Mouse (Mus musculus): Measurements from ENCODE around the gene Iqsec1. TPM values are rescaled to one million over a fixed set of nuclear protein-coding genes. Genes with fewer than 3 reads are reported as not detected.
A peak's percentile ranks its signal among the peaks of the same experiment; 100 is the strongest.
"Not testable (repeated sequence)": the region's sequence is repeated elsewhere in the genome, so short reads cannot be mapped to it uniquely, and the experiment has no call there.

Iqsec1 gene
- polyA plus RNA-seq, 1 experiment, result 90.9 TPM

DNA sequence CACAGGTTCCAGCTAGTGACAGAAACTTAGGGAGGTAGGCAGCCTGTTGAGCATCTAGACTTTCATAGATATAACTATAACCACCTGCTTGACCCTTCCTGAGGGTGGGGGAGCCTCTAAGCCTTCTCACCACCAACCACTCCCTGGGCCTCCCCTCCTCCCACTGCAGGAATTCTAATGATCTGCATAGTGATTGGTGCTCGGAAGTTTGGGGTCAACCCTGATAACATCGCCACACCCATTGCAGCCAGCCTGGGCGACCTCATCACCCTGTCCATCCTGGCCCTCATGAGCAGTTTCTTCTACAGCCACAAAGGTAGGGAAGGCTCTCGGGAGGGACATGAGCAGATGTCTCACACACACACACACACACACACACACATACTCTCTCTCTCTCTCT is 353.4 kb downstream of the Iqsec1 start:
- peaks cover 95% of the 10 kb centered on the region for H3K36me3 ChIP-seq (replicated peaks; ENCODE audit: low read length)
- peaks cover 15% of the 10 kb centered on the region for H3K9me3 ChIP-seq
- peaks cover 11% of the 10 kb centered on the region; the same call in 1 of the 2 replicates for H3K4me1 ChIP-seq
- H3K27me3 ChIP-seq (replicated peaks), result no peaks in the 10 kb centered on the region
- TF ChIP-seq GATA1 (IDR thresholded peaks at IDR 0.05; ENCODE audit: borderline replicate concordance, low read length), result no peak
- TF ChIP-seq FLI1 (IDR thresholded peaks at IDR 0.05; ENCODE audit: low read length), result no peak
- H3K4me3 ChIP-seq (replicated peaks), result no peak overlapping the region

DNA sequence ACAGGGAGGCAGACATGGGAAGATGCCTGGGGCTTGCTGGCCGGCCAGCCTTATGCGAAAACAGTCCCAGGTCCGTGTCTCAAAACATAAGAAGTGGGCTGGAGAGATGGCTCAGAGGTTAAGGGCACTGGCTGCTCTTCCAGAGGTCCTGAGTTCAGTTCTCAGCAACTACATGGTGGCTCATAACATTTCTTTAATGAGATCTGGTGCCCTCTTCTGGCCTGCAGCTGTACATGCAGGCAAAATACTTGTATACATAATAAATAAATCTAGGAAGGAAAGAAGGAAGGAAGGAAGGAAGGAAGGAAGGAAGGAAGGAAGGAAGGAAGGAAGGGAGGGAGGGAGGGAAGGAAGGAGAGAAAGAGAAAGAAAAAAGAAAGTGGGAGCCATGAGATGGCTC is 356.0 kb downstream of the Iqsec1 start:
- H3K4me1 ChIP-seq, result peaks cover 36% of the 10 kb centered on the region
- H3K4me3 ChIP-seq (replicated peaks); H3K9me3 ChIP-seq; H3K27me3 ChIP-seq (replicated peaks): not testable (repeated sequence)
- H3K36me3 ChIP-seq (replicated peaks; ENCODE audit: low read length), result peaks cover 94% of the 10 kb centered on the region

DNA sequence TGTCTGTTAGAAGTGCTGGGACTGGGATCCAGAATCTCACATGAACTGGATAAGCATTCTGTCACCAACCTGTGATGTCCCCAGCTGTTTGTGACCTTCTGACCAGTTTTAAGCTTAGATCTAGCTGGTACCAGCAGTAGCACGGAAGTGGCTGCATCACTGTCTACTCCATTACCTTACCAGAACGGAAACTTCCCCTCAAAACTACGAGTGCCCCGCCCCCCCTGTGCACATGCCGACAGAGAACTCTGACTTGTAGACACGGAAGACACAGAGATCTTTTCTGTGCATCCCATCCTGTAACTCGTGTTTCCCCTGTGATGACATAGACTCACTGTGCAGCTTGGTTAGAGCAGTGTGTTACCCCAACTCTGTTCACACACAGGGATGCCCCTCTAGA is 358.1 kb downstream of the Iqsec1 start:
- peaks cover 42% of the 10 kb centered on the region for H3K4me1 ChIP-seq
- H3K36me3 ChIP-seq (replicated peaks; ENCODE audit: low read length), result peaks cover 93% of the 10 kb centered on the region
- TF ChIP-seq GATA1 (IDR thresholded peaks at IDR 0.05; ENCODE audit: borderline replicate concordance, low read length) (no peak), FLI1 (IDR thresholded peaks at IDR 0.05; ENCODE audit: low read length) (no peak)
- no peaks in the 10 kb centered on the region for H3K27me3 ChIP-seq (replicated peaks)
- H3K4me3 ChIP-seq (replicated peaks), result no peak overlapping the region
- peaks cover 3% of the 10 kb centered on the region; the same call in 1 of the 2 replicates for H3K9me3 ChIP-seq

DNA sequence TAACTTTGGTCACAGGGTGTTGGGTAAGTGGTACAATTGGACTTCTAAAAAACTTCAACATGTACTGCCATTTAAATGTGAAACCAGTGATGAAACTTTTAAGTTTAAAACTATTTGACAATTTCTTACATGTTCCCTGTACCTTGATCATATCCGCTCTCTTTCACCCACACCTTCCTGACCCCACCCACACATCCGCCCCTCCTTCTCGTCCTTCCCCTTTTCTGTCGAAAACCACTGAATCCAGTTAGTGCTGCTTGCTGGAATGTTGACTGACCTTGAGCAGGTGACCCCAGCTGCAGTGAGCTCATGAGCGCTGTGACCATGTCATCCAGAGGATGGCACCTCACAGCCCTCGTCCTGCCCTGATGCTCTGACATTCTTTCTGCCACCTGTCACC is 359.0 kb downstream of the Iqsec1 start:
- Histone ChIP-seq H3K36me3 (replicated peaks; ENCODE audit: low read length) (peaks cover 94% of the 10 kb centered on the region), H3K9me3 (peaks cover 3% of the 10 kb centered on the region; the same call in 1 of the 2 replicates), H3K4me3 (replicated peaks) (peak overlapping the region; percentile 66), H3K4me1 (peaks cover 52% of the 10 kb centered on the region), H3K27me3 (replicated peaks) (no peaks in the 10 kb centered on the region)
- TF ChIP-seq FLI1 (IDR thresholded peaks at IDR 0.05; ENCODE audit: low read length) (no peak), GATA1 (IDR thresholded peaks at IDR 0.05; ENCODE audit: borderline replicate concordance, low read length) (no peak)

DNA sequence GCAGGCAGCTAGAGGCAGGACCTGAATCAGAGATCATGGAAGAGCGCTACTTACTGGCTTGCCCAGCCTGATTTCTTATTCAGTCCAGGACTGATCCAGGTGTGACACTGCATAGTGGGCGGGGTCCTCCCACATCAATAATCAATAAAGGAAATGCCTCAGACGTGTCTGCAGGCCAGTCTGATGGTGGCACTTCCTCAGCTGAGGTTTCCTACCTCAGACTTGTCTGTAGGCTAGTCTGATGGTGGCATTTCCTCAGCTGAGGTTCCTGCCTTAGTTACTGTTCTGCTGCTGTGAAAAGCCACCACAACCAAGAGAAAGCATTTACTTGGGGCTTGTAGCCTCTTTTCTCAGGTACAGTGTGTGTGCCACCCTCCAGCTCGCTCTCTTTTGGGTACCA is 360.9 kb downstream of the Iqsec1 start:
- peaks cover 78% of the 10 kb centered on the region for H3K36me3 ChIP-seq (replicated peaks; ENCODE audit: low read length)
- H3K9me3 ChIP-seq, result peaks cover 3% of the 10 kb centered on the region; the same call in 1 of the 2 replicates
- TF ChIP-seq FLI1 (IDR thresholded peaks at IDR 0.05; ENCODE audit: low read length), result no peak
- TF ChIP-seq GATA1 (IDR thresholded peaks at IDR 0.05; ENCODE audit: borderline replicate concordance, low read length), result no peak
- no peak overlapping the region for H3K4me3 ChIP-seq (replicated peaks)
- H3K4me1 ChIP-seq, result peaks cover 71% of the 10 kb centered on the region
- H3K27me3 ChIP-seq (replicated peaks), result no peaks in the 10 kb centered on the region

DNA sequence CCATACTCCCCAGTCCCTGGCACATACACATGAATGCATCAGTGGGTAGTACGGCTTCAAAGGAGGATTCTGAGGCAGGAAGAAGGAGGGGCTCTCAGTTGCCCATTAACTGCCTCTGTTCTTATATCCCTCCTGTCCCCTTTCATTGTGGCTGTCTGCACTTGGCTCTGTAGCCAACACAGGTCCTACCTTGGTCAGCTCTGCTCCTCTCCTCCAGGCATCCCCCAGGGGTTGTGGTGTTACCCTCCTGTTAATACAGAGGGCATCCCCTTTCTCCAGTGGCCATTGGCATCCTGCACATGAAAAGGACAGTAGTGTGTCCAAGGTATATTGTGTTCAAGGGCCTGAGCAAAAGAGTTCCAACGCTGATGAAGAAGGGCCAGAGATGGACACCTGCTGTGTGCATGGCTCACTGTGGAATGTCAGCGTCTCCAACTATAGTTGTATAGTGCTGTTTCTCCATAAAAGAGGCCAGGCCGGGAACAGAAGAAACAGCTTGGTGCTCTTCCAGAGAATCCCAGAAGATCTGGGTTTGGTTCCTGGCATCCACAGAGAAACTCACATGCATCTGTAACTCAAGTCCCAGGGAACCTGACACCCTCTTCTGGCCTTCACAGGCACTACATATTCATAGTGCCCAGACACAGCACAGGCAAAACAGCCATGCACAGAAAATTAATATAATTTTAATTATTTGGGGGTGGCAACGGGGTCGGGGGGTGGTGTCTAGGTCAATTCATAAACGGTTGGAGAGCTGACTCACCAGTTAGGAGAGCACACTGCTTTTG is 363.1 kb downstream of the Iqsec1 start:
- Histone ChIP-seq H3K4me3 (replicated peaks) (no peak overlapping the region), H3K27me3 (replicated peaks) (no peaks in the 10 kb centered on the region), H3K4me1 (peaks cover 92% of the 10 kb centered on the region), H3K9me3 (no peaks in the 10 kb centered on the region), H3K36me3 (replicated peaks; ENCODE audit: low read length) (peaks cover 67% of the 10 kb centered on the region)
- TF ChIP-seq GATA1 (IDR thresholded peaks at IDR 0.05; ENCODE audit: borderline replicate concordance, low read length) (no peak), FLI1 (IDR thresholded peaks at IDR 0.05; ENCODE audit: low read length) (no peak)

DNA sequence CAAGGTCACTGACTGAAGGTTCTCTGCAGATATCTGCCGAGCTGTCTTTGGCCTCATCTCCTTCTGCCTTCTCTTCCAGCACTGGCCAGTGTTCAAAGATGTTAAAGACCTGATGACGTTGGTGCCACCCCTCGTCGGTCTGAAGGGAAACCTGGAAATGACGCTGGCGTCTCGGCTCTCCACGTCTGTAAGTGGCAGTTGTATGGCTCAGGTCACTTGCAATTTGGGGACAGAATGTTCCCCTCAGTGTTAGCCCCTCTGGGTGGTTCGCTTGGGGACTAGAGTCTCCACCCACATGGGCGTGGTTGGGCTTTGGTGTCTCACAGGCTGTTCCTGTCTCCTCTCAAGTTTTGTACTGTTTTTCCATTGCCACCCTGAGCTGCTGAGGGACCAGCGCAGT is 363.8 kb downstream of the Iqsec1 start:
- H3K4me1 ChIP-seq, result peaks cover 92% of the 10 kb centered on the region

DNA sequence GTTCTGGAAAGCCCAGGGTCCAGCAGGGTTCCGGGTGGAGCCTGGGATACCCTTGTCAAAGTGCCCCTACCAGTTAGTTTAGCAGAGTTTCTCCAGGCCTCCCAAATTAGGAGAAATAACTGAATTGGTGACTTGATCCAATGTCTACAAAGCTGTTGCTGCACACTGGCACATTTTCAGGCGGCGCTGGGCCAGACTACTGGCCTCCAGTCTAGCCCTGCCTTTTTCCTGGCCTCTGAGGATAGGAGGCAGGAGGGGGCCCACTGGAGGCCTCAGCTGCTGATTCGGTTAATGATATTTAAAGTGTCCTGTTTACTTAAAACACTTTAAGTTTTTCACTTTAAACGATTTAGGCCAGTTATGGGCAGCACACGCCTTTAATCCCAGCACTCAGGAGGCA is 364.3 kb downstream of the Iqsec1 start:
- no peaks in the 10 kb centered on the region for H3K27me3 ChIP-seq (replicated peaks)
- peaks cover 62% of the 10 kb centered on the region for H3K36me3 ChIP-seq (replicated peaks; ENCODE audit: low read length)
- TF ChIP-seq FLI1 (IDR thresholded peaks at IDR 0.05; ENCODE audit: low read length), result no peak
- no peak for TF ChIP-seq GATA1 (IDR thresholded peaks at IDR 0.05; ENCODE audit: borderline replicate concordance, low read length)
- H3K4me3 ChIP-seq (replicated peaks), result no peak overlapping the region
- no peaks in the 10 kb centered on the region for H3K9me3 ChIP-seq
- peaks cover 92% of the 10 kb centered on the region for H3K4me1 ChIP-seq

More for the DNA sequence above, 363.8 kb downstream of the Iqsec1 start:
- Histone ChIP-seq H3K4me3 (replicated peaks) (no peak overlapping the region), H3K36me3 (replicated peaks; ENCODE audit: low read length) (peaks cover 61% of the 10 kb centered on the region), H3K27me3 (replicated peaks) (no peaks in the 10 kb centered on the region), H3K9me3 (no peaks in the 10 kb centered on the region)
- no peak for TF ChIP-seq FLI1 (IDR thresholded peaks at IDR 0.05; ENCODE audit: low read length)
- no peak for TF ChIP-seq GATA1 (IDR thresholded peaks at IDR 0.05; ENCODE audit: borderline replicate concordance, low read length)

DNA sequence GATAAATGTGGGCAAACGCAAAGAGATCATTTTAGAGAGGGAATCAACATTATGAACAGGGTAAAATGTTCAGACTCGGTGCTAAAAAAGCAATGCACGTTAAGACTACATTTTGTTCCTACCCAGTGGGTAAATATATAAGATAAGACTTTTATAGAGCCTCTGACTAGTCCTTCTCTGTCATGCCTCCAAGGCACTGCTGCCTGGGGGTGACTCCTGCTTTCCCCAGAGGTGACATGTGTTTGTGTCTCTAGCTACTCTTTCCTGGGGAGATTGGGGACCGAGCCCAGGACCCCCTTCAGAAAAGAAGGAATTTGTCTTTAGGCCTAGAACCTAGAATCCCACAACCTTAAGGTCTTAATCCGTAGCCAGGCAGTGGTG is 365.0 kb downstream of the Iqsec1 start:
- H3K36me3 ChIP-seq (replicated peaks; ENCODE audit: low read length), result peaks cover 60% of the 10 kb centered on the region
- H3K4me3 ChIP-seq (replicated peaks), result no peak overlapping the region
- peaks cover 92% of the 10 kb centered on the region for H3K4me1 ChIP-seq

DNA sequence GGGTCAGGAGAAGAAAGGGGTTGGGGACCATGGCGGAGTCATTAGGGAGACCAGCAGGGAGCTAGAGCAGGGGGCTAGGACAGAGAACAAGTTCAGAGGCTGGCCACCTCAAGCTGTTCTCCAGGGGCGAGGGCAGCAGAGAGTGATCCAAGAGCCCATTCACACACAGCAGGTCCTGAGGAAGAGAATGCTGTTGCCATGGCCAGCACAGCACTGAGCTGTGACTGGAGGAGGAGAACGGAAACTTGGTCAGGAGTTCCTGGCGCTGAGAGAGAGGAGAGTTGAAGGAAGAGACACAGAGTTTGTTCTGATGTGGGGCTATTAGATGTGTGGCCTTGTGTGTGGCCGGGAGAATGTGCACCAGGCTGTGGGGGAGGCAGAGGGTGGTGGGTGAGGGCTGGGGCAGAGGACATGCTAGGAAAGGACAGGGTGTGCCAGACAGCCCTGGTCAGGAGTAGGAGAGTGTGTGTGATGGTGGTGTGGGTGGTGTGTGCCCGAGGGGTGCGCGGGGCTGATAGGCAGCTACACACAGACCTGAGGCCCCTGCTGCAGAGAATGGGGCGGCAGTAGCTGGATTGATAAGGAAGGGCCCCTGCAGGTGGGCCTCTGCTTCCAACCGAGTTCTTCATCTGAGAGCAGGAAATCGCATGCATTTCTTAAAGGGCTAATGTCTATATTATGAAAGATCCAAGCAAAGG is 365.6 kb downstream of the Iqsec1 start:
- H3K36me3 ChIP-seq (replicated peaks; ENCODE audit: low read length), result peaks cover 54% of the 10 kb centered on the region
- no peaks in the 10 kb centered on the region for H3K9me3 ChIP-seq
- H3K4me1 ChIP-seq, result peaks cover 94% of the 10 kb centered on the region
- no peaks in the 10 kb centered on the region for H3K27me3 ChIP-seq (replicated peaks)
- H3K4me3 ChIP-seq (replicated peaks), result peak overlapping the region; percentile 86
- TF ChIP-seq FLI1 (IDR thresholded peaks at IDR 0.05; ENCODE audit: low read length) (no peak), GATA1 (IDR thresholded peaks at IDR 0.05; ENCODE audit: borderline replicate concordance, low read length) (no peak)

More for the DNA sequence above, 365.0 kb downstream of the Iqsec1 start:
- no peak for TF ChIP-seq GATA1 (IDR thresholded peaks at IDR 0.05; ENCODE audit: borderline replicate concordance, low read length)
- TF ChIP-seq FLI1 (IDR thresholded peaks at IDR 0.05; ENCODE audit: low read length), result no peak
- no peaks in the 10 kb centered on the region for H3K27me3 ChIP-seq (replicated peaks)
- H3K9me3 ChIP-seq, result no peaks in the 10 kb centered on the region

Data from megakaryocyte, embryonic 14.5 days (primary cell).